Mouse (Mus musculus) megakaryocyte, embryonic 14.5 days (primary cell): ENCODE data around the gene Gm5741. TPM values are rescaled to one million over a fixed set of nuclear protein-coding genes. Genes with fewer than 3 reads are reported as not detected.

Experiments
- H3K27me3 ChIP-seq: replicated peaks from 2 replicates; pipeline ENCODE3; 2012; ENCODE audit warnings: inconsistent platforms
- H3K36me3 ChIP-seq: replicated peaks from 2 replicates; pipeline ENCODE3; 2012; ENCODE audit warnings: low read length, inconsistent platforms, mixed read lengths
- H3K4me1 ChIP-seq: 2 replicates; pipeline ENCODE4 v1.6.1; 2012; ENCODE audit warnings: inconsistent platforms
- H3K4me3 ChIP-seq: replicated peaks from 2 replicates; pipeline ENCODE3; 2012; ENCODE audit warnings: moderate library complexity, mild to moderate bottlenecking, inconsistent platforms
- H3K9me3 ChIP-seq: 2 replicates; pipeline ENCODE4 v1.6.1; 2012; ENCODE audit warnings: inconsistent platforms
- FLI1 ChIP-seq: IDR thresholded peaks from 2 replicates; pipeline ENCODE4 v1.6.1; 2012; ENCODE audit warnings: low read length, inconsistent platforms, mixed read lengths
- GATA1 ChIP-seq: IDR thresholded peaks from 3 replicates; pipeline ENCODE4 v1.6.1; 2012; ENCODE audit warnings: mixed read lengths, low read length, inconsistent platforms, borderline replicate concordance
- polyA plus RNA-seq: library from polyadenylated mRNA; stranded (reverse); fragments of >175 nt; gene quantifications from 2 replicates; pipeline ENCODE4 v1.2.3, GENCODE M21; 2012; ENCODE audit warnings: low replicate concordance; ENCODE audit not compliant: insufficient read depth

The Gm5741 gene
- 8.7 TPM in 1 of 2 replicates, not detected in the other for polyA plus RNA-seq

DNA sequence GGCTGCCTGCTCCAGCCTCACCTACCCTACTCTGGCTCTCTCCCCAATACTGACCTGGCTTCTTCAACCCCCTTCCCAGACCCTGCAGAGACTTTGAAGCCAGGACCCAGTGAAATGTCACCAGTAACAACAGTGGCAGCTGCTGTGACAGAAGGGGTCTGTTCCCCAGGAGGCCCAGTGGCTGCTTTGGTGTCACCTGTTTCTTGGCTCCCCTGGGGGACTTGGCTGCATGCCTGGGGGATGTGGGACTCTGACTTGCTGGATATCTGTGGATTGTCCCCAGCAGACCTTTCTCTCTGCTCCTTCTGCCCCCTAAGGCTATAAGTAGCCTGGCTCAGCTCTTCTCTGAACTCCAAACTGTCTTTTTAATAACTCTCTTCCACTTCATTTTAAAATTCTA lies at the start of gene Gm5741:
Gm5741 (minus strand) TSS at position 1 of the 400 bp plus-strand sequence.
- Histone ChIP-seq H3K27me3 (no peaks in the 10 kb centered on the region), H3K4me1 (peaks cover 22% of the 10 kb centered on the region), H3K4me3 (no peak within 1 kb of the TSS), H3K9me3 (no peaks in the 10 kb centered on the region), H3K36me3 (peaks cover 52% of the 10 kb centered on the region)
- no peak for TF ChIP-seq GATA1
- TF ChIP-seq FLI1: no peak

DNA sequence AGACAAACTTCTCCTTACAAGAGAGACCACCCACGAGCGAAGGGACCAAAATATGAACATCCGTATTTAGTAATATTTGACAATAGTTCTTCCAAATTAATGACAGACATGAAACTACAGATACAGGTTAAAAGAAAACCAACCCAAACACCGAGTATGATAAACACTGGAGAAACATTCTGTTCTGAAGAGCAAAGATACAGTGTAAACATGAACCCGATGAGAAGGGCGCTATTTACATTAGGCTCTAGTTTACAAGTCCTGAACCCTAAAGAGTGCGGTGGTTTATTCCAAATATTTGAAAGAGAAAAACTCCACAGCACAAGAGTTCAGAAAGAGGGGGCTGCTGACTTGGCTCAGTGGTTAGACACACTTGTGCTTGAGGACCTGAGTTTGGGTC lies 49.2 kb upstream of the Gm5741 start:
- Histone ChIP-seq H3K4me1 (peaks cover 5% of the 10 kb centered on the region), H3K4me3 (no peak overlapping the region), H3K27me3 (peaks cover 17% of the 10 kb centered on the region), H3K36me3 (no peaks in the 10 kb centered on the region), H3K9me3 (peaks cover 4% of the 10 kb centered on the region; the same call in 1 of the 2 replicates)
- TF ChIP-seq FLI1 (no peak), GATA1 (no peak)

DNA sequence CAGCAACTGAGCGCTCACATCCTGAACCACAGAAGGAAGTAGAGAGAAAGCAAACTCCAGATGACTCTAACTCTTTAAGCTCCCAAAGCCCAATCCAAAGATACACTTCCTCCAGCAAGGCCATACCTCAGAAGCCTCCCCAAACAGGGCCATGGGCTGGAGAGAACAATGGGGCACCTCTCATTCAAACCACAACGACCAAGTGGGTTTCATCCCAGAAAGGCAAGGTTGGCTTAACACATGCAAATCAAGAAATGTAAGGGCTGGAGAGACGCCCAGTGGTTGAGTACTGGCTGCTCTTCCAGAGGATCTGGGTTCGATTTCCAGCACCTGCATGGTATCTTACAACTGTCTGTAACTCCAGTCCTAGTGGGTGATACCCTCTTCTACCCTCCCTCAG lies 47.7 kb upstream of the Gm5741 start:
- H3K27me3 ChIP-seq: peaks cover 16% of the 10 kb centered on the region
- H3K9me3 ChIP-seq: peaks cover 6% of the 10 kb centered on the region
- H3K4me3 ChIP-seq: no peak overlapping the region
- no peaks in the 10 kb centered on the region for H3K36me3 ChIP-seq
- no peak for TF ChIP-seq GATA1
- TF ChIP-seq FLI1: no peak
- peaks cover 5% of the 10 kb centered on the region for H3K4me1 ChIP-seq

DNA sequence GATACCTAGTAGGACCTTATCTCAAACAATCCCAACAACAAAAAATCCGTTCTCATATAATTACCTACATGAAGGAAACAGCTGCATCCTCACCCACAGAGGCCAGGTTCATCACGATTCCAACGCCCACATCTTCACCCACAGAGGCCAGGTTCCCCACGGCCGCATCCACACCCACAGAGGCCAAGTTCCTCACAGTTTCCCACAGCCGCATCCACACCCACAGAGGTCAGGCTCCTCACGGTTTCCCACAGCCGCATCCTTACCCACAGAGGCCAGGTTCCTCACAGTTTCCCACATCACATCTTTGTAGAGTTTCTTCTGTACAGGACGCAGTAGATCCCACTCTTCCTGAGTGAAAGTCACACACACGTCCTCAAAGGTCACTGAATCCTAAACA lies 45.5 kb upstream of the Gm5741 start:
- no peaks in the 10 kb centered on the region for H3K4me1 ChIP-seq
- no peak for TF ChIP-seq GATA1
- no peak overlapping the region for H3K4me3 ChIP-seq
- H3K36me3 ChIP-seq: no peaks in the 10 kb centered on the region
- peaks cover 10% of the 10 kb centered on the region for H3K27me3 ChIP-seq
- H3K9me3 ChIP-seq: peaks cover 17% of the 10 kb centered on the region

DNA sequence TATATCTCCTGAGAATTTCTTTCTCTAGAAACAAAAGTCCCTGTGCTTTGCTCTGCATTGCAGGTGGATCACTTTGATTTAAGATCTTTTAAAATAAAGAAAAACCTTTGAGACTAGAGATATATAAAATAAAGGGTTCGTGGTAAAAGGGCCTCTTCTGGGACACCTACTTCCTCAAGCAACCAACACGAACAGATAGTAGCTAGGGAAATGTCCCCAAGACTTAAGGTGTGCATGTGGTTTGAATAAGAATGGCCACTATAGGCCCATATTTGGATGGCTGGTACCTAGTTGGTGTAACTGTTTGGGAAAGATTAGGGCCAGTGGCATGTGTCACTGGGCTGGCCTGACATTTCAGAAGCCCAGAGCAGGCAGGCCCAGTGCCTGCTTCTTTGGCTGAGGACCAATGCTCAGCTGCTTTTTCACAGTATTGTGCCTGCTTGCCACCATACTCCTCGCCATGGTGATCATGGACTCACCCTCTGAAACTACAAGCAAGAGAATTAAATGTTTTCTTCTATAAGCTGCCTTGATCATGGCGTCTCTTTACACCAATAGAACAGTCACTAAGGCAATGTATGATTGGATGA lies 32.4 kb upstream of the Gm5741 start:
- TF ChIP-seq FLI1 (no peak), GATA1 (no peak)
- peaks cover 47% of the 10 kb centered on the region for H3K36me3 ChIP-seq
- no peaks in the 10 kb centered on the region for H3K27me3 ChIP-seq
- H3K9me3 ChIP-seq: peaks cover 16% of the 10 kb centered on the region; the same call in 1 of the 2 replicates
- no peak overlapping the region for H3K4me3 ChIP-seq
- H3K4me1 ChIP-seq: peaks cover 13% of the 10 kb centered on the region

DNA sequence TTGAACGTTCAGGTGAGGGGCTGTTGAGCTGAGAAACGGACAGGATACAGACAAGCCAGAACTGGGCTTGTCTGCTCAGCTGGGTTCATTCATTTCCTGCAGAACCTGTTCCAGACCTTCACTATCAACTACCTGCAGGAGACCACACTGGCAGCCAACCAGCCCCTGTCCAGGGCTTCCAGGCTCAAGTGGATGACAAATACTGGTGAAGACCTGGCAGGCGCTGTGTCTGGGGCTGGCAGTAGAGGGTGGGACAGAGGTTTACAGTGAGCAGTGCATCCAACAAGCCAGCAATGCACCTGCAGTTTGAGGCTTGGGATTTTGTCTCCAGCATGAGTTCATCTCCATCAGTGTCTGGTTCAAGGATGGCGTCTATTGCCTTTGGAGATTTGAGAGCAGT lies 29.1 kb upstream of the Gm5741 start:
- no peak for TF ChIP-seq GATA1
- no peak for TF ChIP-seq FLI1
- H3K27me3 ChIP-seq: no peaks in the 10 kb centered on the region
- H3K4me1 ChIP-seq: peaks cover 15% of the 10 kb centered on the region
- H3K36me3 ChIP-seq: peaks cover 80% of the 10 kb centered on the region
- no peak overlapping the region for H3K4me3 ChIP-seq
- peaks cover 10% of the 10 kb centered on the region; the same call in 1 of the 2 replicates for H3K9me3 ChIP-seq

DNA sequence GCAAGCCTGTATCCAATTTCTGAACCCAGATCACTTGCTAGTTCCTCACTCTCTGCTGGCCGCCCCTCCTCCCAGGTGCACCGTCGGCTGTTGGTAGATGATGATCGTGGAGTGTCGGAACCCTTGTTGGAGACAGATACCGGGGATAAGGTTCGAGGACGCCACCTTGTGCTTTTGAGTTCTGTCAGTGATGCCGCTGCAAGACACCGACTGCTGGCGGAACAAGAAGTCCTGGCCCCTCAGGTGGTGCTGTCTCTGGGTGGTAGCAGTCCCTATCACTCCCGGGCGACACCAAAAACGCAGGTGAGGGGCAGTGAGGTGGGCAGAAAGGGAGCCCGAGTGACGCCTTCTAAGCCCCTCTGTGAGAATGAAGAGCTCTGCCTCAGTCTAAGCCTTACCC lies 28.4 kb upstream of the Gm5741 start:
- Histone ChIP-seq H3K27me3 (no peaks in the 10 kb centered on the region), H3K9me3 (peaks cover 5% of the 10 kb centered on the region; the same call in 1 of the 2 replicates), H3K4me3 (no peak overlapping the region), H3K36me3 (peaks cover 87% of the 10 kb centered on the region), H3K4me1 (peaks cover 21% of the 10 kb centered on the region)
- no peak for TF ChIP-seq FLI1

DNA sequence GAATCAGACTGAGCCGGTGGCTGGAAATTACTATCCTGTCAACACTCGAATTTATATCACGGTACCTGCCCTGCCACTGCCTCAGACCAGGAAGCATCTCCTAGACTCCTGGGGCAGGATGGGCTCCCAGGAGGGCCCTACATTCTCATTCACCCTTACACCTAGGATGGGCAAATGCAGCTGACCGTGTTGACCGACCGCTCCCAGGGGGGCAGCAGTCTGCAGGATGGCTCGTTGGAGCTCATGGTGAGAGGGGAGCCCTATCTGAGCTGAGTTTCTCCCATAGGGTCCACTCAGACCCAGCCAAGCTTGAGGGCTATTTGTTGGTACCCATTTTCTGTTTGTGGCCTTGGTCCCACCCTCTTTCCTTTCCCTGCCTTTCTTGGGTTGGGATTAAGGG lies 27.8 kb upstream of the Gm5741 start:
- Histone ChIP-seq H3K27me3 (no peaks in the 10 kb centered on the region), H3K4me3 (no peak overlapping the region), H3K36me3 (peaks cover 93% of the 10 kb centered on the region), H3K9me3 (no peaks in the 10 kb centered on the region), H3K4me1 (peaks cover 21% of the 10 kb centered on the region)
- TF ChIP-seq GATA1 (no peak), FLI1 (no peak)

DNA sequence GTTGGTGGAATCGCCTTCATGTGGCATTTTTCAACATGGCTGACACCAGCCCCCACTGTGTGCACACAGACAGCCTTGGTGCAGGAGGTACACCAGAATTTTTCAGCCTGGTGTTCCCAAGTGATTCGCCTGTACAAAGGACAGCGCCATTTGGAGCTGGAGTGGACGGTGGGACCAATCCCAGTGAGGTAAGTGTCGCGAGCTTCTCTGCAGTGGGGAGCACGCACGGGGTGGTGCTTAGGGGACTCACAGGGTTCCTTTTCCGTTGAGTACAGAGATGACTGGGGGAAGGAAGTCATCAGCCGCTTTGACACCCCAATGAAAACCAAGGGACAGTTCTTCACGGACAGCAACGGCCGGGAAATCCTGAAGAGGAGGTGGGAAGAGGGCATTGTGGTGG lies 27.3 kb upstream of the Gm5741 start:
- peaks cover 93% of the 10 kb centered on the region for H3K36me3 ChIP-seq
- peaks cover 17% of the 10 kb centered on the region for H3K4me1 ChIP-seq
- no peak overlapping the region for H3K4me3 ChIP-seq
- no peaks in the 10 kb centered on the region for H3K9me3 ChIP-seq
- no peaks in the 10 kb centered on the region for H3K27me3 ChIP-seq
- TF ChIP-seq FLI1: no peak
- no peak for TF ChIP-seq GATA1

DNA sequence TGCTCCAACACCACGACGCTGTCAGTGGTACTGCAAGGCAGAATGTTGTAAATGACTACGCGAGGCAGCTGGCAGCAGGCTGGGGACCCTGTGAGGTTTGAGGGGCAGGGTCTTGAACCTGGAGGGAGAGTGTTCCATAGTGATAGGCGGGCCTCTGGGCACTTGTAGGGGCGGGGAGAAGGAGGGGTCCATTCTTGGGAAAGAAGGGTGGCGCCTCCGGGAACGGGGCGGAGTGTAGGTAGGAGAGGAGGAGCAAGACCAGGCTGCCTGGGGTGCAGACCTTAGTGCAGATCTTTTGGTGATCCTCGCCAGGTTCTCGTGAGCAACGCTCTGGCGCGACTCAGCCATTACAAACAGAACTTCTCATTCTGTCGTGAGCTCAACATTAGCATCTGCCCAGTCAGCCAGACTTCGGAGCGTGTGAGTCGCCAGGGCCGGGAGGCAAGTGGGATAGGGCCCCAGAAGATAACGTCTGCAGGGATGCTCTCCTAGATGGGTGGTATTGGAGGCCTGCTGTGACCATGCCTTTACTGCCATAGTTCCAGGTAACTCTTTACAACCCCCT lies 23.8 kb upstream of the Gm5741 start:
- Histone ChIP-seq H3K4me1 (peaks cover 7% of the 10 kb centered on the region), H3K27me3 (no peaks in the 10 kb centered on the region), H3K36me3 (peaks cover 91% of the 10 kb centered on the region), H3K4me3 (no peak overlapping the region), H3K9me3 (no peaks in the 10 kb centered on the region)
- no peak for TF ChIP-seq GATA1
- TF ChIP-seq FLI1: no peak
